Comparison of ENCODE assay signal across 9 mouse cellular contexts in genomic region chr12:82374020-82374419, GRCm38 (mm10).
DNase-seq lines count a peak whose midpoint lies in the region; ATAC-seq and TF ChIP-seq lines count a peak whose summit lies in the region.
"Had no signal": no experiment of that assay in that cellular context is flagged by ENCODE, and none has a peak within 500 bp of the region (broad histone marks: within the 10 kb centered on the region; RNA-seq: fewer than 3 reads in every experiment).

No protein-coding gene starts in this region.

- no peak overlapping the region for H3K4me2 ChIP-seq in forebrain, embryonic 16.5 days (ENCODE audit: low read length)
- H3K4me2 ChIP-seq in stomach, postnatal 0 days (replicated peaks; ENCODE audit: low read depth), result no peak overlapping the region
- H3K4me2 ChIP-seq: liver, embryonic 11.5 days had no signal

- H3K27me3 ChIP-seq in forebrain, embryonic 16.5 days (replicated peaks; ENCODE audit: control insufficient read depth, insufficient read depth, low read length), result no peaks in the 10 kb centered on the region
- no peaks in the 10 kb centered on the region for H3K27me3 ChIP-seq in stomach, postnatal 0 days (ENCODE audit: control insufficient read depth, insufficient read depth, low read length)

- no peaks in the 10 kb centered on the region for H3K9me3 ChIP-seq in forebrain, embryonic 16.5 days (ENCODE audit: control insufficient read depth, low read length)
- no peaks in the 10 kb centered on the region for H3K9me3 ChIP-seq in stomach, postnatal 0 days (ENCODE audit: control insufficient read depth, low read length)

- H3K9ac ChIP-seq in forebrain, embryonic 16.5 days (replicated peaks; ENCODE audit: low read depth, low read length), result no peak overlapping the region
- H3K9ac ChIP-seq in stomach, postnatal 0 days (ENCODE audit: low read length), result no peak overlapping the region

- peak overlapping the region; percentile 58 for H3K27ac ChIP-seq in forebrain, embryonic 16.5 days (ENCODE audit: low read length)
- H3K27ac ChIP-seq in stomach, postnatal 0 days (replicated peaks), result peak overlapping the region; percentile 24; the same call in 1 of the 2 replicates

- H3K36me3 ChIP-seq in forebrain, embryonic 16.5 days (ENCODE audit: control insufficient read depth, insufficient read depth), result no peaks in the 10 kb centered on the region
- H3K36me3 ChIP-seq in stomach, postnatal 0 days (ENCODE audit: control insufficient read depth, insufficient read depth, low read length), result no peaks in the 10 kb centered on the region

- no peak for TF ChIP-seq EP300 in stomach, postnatal 0 days (optimal IDR thresholded peaks at IDR 0.05)

- ATAC-seq in forebrain, embryonic 16.5 days, result no peak
- no peak for ATAC-seq in stomach, postnatal 0 days (ENCODE audit: low FRiP score, low TSS enrichment)

- peak; percentile 8 for DNase-seq in kidney, adult 11 months
- no peak for DNase-seq in kidney, postnatal 25 days
- peak; percentile 26 to 65 for DNase-seq in right cerebral cortex, postnatal 10 days (ENCODE audit: low spot score in 2 of 2)
- DNase-seq in right cerebral cortex, postnatal 25 days, result no peak
- DNase-seq in stomach, postnatal 0 days (ENCODE audit: low spot score), result no peak
- DNase-seq in liver, result no peak
- DNase-seq in right cerebral cortex, postnatal 14 days, result no peak

- no peak for TF ChIP-seq CTCF in stomach, postnatal 0 days (IDR thresholded peaks at IDR 0.05; ENCODE audit: low read depth)

- peaks cover 21% of the 10 kb centered on the region for H3K4me1 ChIP-seq in forebrain, embryonic 16.5 days (replicated peaks; ENCODE audit: control insufficient read depth, insufficient read depth, low read length)
- H3K4me1 ChIP-seq in stomach, postnatal 0 days (replicated peaks; ENCODE audit: control insufficient read depth, insufficient read depth), result no peaks in the 10 kb centered on the region

- no peak overlapping the region for H3K4me3 ChIP-seq in forebrain, embryonic 16.5 days (replicated peaks; ENCODE audit: low read length)
- no peak overlapping the region for H3K4me3 ChIP-seq in stomach, postnatal 0 days (ENCODE audit: low read depth, low read length)

Comparison
In these comparisons a context has a peak if more than half of its experiments do, and no peak if none do; other contexts are left out.
1. DNase-seq: peak in kidney, adult 11 months (single experiment) and right cerebral cortex, postnatal 10 days (2 of 2); none in kidney, postnatal 25 days (0 of 2), right cerebral cortex, postnatal 25 days (single experiment), stomach, postnatal 0 days (single experiment), liver (single experiment) and right cerebral cortex, postnatal 14 days (single experiment).